Mouse (Mus musculus): Measurements from ENCODE around the gene Vwc2l.

GRCm38 (mm10) chr1:70833262-70833661, 107.7 kb downstream of the Vwc2l start:
- TF ChIP-seq GATA1 (IDR thresholded peaks at IDR 0.05; ENCODE audit: borderline replicate concordance, low read length) (no peak), FLI1 (IDR thresholded peaks at IDR 0.05; ENCODE audit: low read length) (no peak)

All from megakaryocyte, embryonic 14.5 days (primary cell).